Mouse (Mus musculus) cerebellum, adult (tissue): ENCODE measurements around the gene Zfp367.

Source experiments
- ATAC-seq: cut with Nextera tagmentation; 2 replicates; pipeline ENCODE4 v1.9.2; 2017; ENCODE audit warnings: mild to moderate bottlenecking, moderate library complexity, mixed read lengths; ENCODE audit not compliant: insufficient number of reproducible peaks, low FRiP score, low TSS enrichment

Gene Zfp367

GRCm38 (mm10) chr13:64155171-64155571 is 2.2 kb upstream of the Zfp367 start:
- no peak for ATAC-seq

GRCm38 (mm10) chr13:64154651-64155050 is 1.6 kb upstream of the Zfp367 start:
- no peak for ATAC-seq

GRCm38 (mm10) chr13:64153751-64154267 is 807 bp upstream of the Zfp367 start:
- no peak for ATAC-seq

- ATAC-seq, result peak; percentile 15
These were observed 325 bp downstream of the Zfp367 start for GRCm38 (mm10) chr13:64152671-64153082.

- peak; percentile 41 for ATAC-seq
These were observed 747 bp downstream of the Zfp367 start for GRCm38 (mm10) chr13:64152241-64152669.

- no peak for ATAC-seq
These were observed 2.9 kb downstream of the Zfp367 start for GRCm38 (mm10) chr13:64150121-64150520.

GRCm38 (mm10) chr13:64129616-64130375 is 23.2 kb downstream of the Zfp367 start:
- no peak for ATAC-seq

GRCm38 (mm10) chr13:64128858-64129615 is 24.0 kb downstream of the Zfp367 start, which contains the start of gene Slc35d2:
Gene Slc35d2 (minus strand): TSS chr13:64129368.
- ATAC-seq, result peak; percentile 58; the same call in 1 of the 2 replicates

GRCm38 (mm10) chr13:64126316-64126715 is 26.7 kb downstream of the Zfp367 start:
- ATAC-seq, result no peak

GRCm38 (mm10) chr13:64124886-64125285 is 28.1 kb downstream of the Zfp367 start:
- no peak for ATAC-seq

- ATAC-seq, result no peak
These were observed 29.4 kb downstream of the Zfp367 start for GRCm38 (mm10) chr13:64123491-64124188.

- ATAC-seq, result no peak
These were observed 32.2 kb downstream of the Zfp367 start for GRCm38 (mm10) chr13:64120760-64121159.

GRCm38 (mm10) chr13:64117442-64117841 is 35.6 kb downstream of the Zfp367 start:
- no peak for ATAC-seq

GRCm38 (mm10) chr13:64110421-64110820 is 42.6 kb downstream of the Zfp367 start:
- ATAC-seq, result no peak

- peak; percentile 40; the same call in 1 of the 2 replicates for ATAC-seq
These were observed 44.6 kb downstream of the Zfp367 start for GRCm38 (mm10) chr13:64108381-64108850.

- ATAC-seq, result no peak
These were observed 45.5 kb downstream of the Zfp367 start for GRCm38 (mm10) chr13:64107535-64107934.

- no peak for ATAC-seq
These were observed 45.9 kb downstream of the Zfp367 start for GRCm38 (mm10) chr13:64107105-64107504.

GRCm38 (mm10) chr13:64105690-64106089 is 47.3 kb downstream of the Zfp367 start:
- no peak for ATAC-seq

- ATAC-seq, result no peak
These were observed 52.8 kb downstream of the Zfp367 start for GRCm38 (mm10) chr13:64100186-64100585.

GRCm38 (mm10) chr13:64098992-64099391 is 54.0 kb downstream of the Zfp367 start:
- no peak for ATAC-seq
